Mouse (Mus musculus) frontal cortex, postnatal 14 days (tissue): ENCODE data around the gene Socs4.

Experiments
- DNase-seq, 2 experiments: peaks; one replicate each; pipeline ENCODE4 v3.0.0; 2022; ENCODE audit warnings: low spot score in 2 of 2

Gene Socs4

GRCm38 (mm10) chr14:47276637-47277393 lies at the start of gene Socs4, which contains the start of gene Wdhd1:
Gene Socs4 (plus strand): TSS chr14:47276931.
Gene Wdhd1 (minus strand): TSS chr14:47276857.
- peak; percentile 87 to 90 for DNase-seq

GRCm38 (mm10) chr14:47229796-47230376 lies 46.8 kb upstream of the Socs4 start:
- no peak for DNase-seq

- no peak for DNase-seq
These were observed 43.1 kb upstream of the Socs4 start for GRCm38 (mm10) chr14:47233602-47234001.

GRCm38 (mm10) chr14:47234032-47234431 lies 42.7 kb upstream of the Socs4 start:
- DNase-seq, result no peak

GRCm38 (mm10) chr14:47234526-47235250 lies 42.0 kb upstream of the Socs4 start:
- DNase-seq, result no peak

- DNase-seq, result no peak
These were observed 40.2 kb upstream of the Socs4 start for GRCm38 (mm10) chr14:47236491-47236890.

GRCm38 (mm10) chr14:47237286-47237685 lies 39.4 kb upstream of the Socs4 start:
- DNase-seq, result no peak

GRCm38 (mm10) chr14:47240600-47240999 lies 36.1 kb upstream of the Socs4 start:
- DNase-seq, result no peak

- no peak for DNase-seq
These were observed 35.7 kb upstream of the Socs4 start for GRCm38 (mm10) chr14:47241046-47241445.

GRCm38 (mm10) chr14:47242753-47243152 lies 34.0 kb upstream of the Socs4 start:
- DNase-seq, result no peak

- DNase-seq, result no peak
These were observed 26.9 kb upstream of the Socs4 start for GRCm38 (mm10) chr14:47249839-47250238.

GRCm38 (mm10) chr14:47264866-47265265 lies 11.9 kb upstream of the Socs4 start:
- DNase-seq, result no peak

GRCm38 (mm10) chr14:47265829-47266228 lies 10.9 kb upstream of the Socs4 start:
- no peak for DNase-seq

GRCm38 (mm10) chr14:47269056-47269455 lies 7.7 kb upstream of the Socs4 start:
- no peak for DNase-seq

GRCm38 (mm10) chr14:47269706-47270105 lies 7.0 kb upstream of the Socs4 start:
- DNase-seq, result no peak

- no peak for DNase-seq
These were observed 3.0 kb upstream of the Socs4 start for GRCm38 (mm10) chr14:47273751-47274150.

GRCm38 (mm10) chr14:47275417-47275816 lies 1.3 kb upstream of the Socs4 start:
- DNase-seq, result no peak

GRCm38 (mm10) chr14:47276036-47276603 lies 611 bp upstream of the Socs4 start:
- DNase-seq, result no peak

- no peak for DNase-seq
These were observed 2.3 kb downstream of the Socs4 start for GRCm38 (mm10) chr14:47279058-47279457.

GRCm38 (mm10) chr14:47281535-47281934 lies 4.8 kb downstream of the Socs4 start:
- DNase-seq, result no peak

- no peak for DNase-seq
These were observed 6.8 kb downstream of the Socs4 start for GRCm38 (mm10) chr14:47283568-47283967.

- no peak for DNase-seq
These were observed 8.5 kb downstream of the Socs4 start for GRCm38 (mm10) chr14:47285271-47285670.
